Mouse (Mus musculus): ENCODE measurements around the gene Socs1.

GRCm38 (mm10) chr16:10827766-10828460 is 42.6 kb upstream of the Socs1 start:
- TF ChIP-seq CHD2 (IDR thresholded peaks at IDR 0.05; ENCODE audit: low read depth, low read length), result no peak
- TF ChIP-seq ZNF384 (IDR thresholded peaks at IDR 0.05; ENCODE audit: low read depth, low read length), result no peak
- no peak for TF ChIP-seq HCFC1 (IDR thresholded peaks at IDR 0.05; ENCODE audit: borderline replicate concordance, insufficient read depth, low read length)
- no peak for TF ChIP-seq ZC3H11A (IDR thresholded peaks at IDR 0.05; ENCODE audit: borderline replicate concordance, low read depth, low read length)
- no peak for TF ChIP-seq MAFK (IDR thresholded peaks at IDR 0.05; ENCODE audit: insufficient read depth, low read depth, low read length)

Data from ES-E14 (cell line).